Mouse (Mus musculus) lung, postnatal 0 days (tissue): Measurements from ENCODE around the gene Paqr7. TPM values are rescaled to one million over a fixed set of nuclear protein-coding genes. Genes with fewer than 3 reads are reported as not detected.
A peak's percentile ranks its signal among the peaks of the same experiment; 100 is the strongest.

ENCODE experiments used
- ATAC-seq: fragments of 200-750 bp; cut with Nextera tagmentation; 2 replicates; pipeline ENCODE4 v1.8.0; 2017; ENCODE audit warnings: moderate library complexity
- DNase-seq: peaks from one replicate; pipeline ENCODE4 v3.0.0-alpha.2; 2016; ENCODE audit warnings: low spot score
- H3K27ac ChIP-seq: fragments of 300-500 bp; sonication (generic); 2 replicates; pipeline ENCODE4 v1.5.1; 2014; ENCODE audit warnings: antibody characterized with exemption, mild to moderate bottlenecking, low read length, mixed read lengths
- H3K27me3 ChIP-seq: fragments of 300-500 bp; sonication (generic); replicated peaks from 2 replicates; pipeline ENCODE4 v1.6.1; 2014; ENCODE audit warnings: low read length, mixed read lengths; ENCODE audit not compliant: insufficient read depth
- H3K36me3 ChIP-seq: fragments of 300-500 bp; sonication (generic); 2 replicates; pipeline ENCODE4 v1.6.1; 2014; ENCODE audit warnings: low read length, mixed read lengths; ENCODE audit not compliant: insufficient read depth
- H3K4me1 ChIP-seq: fragments of 300-500 bp; sonication (generic); 2 replicates; pipeline ENCODE4 v1.6.1; 2014; ENCODE audit warnings: antibody characterized with exemption, low read depth, low read length, mixed read lengths; ENCODE audit not compliant: insufficient read depth
- H3K4me2 ChIP-seq: fragments of 300-500 bp; sonication (generic); replicated peaks from 2 replicates; pipeline ENCODE4 v1.6.1; 2014; ENCODE audit warnings: low read depth, mild to moderate bottlenecking, low read length, moderate library complexity, mixed read lengths
- H3K4me3 ChIP-seq: fragments of 300-500 bp; sonication (generic); 2 replicates; pipeline ENCODE4 v1.5.1; 2014; ENCODE audit warnings: low read depth, low read length
- H3K9ac ChIP-seq: fragments of 300-500 bp; sonication (generic); replicated peaks from 2 replicates; pipeline ENCODE4 v1.6.1; 2014; ENCODE audit warnings: low read depth, mild to moderate bottlenecking
- H3K9me3 ChIP-seq: fragments of 300-500 bp; sonication (generic); 2 replicates; pipeline ENCODE4 v1.6.1; 2016; ENCODE audit warnings: low read length, mixed read lengths
- CTCF ChIP-seq: IDR thresholded peaks from 2 replicates; pipeline ENCODE4 v1.5.1; 2016; ENCODE audit warnings: antibody characterized with exemption, mild to moderate bottlenecking
- EP300 ChIP-seq: IDR thresholded peaks from 2 replicates; pipeline ENCODE4 v1.6.1; 2016; ENCODE audit warnings: antibody characterized with exemption, mild to moderate bottlenecking, control low read depth
- WGBS: fragments of 180-500 bp; shearing (Covaris S2); extraction: QIAGEN DNeasy Blood & Tissue Kit; methylation state at CpG from one replicate; pipeline ENCODE4 v1.1.7; 2014; 5-methylcytosine and 5-hydroxymethylcytosine counted together
- polyA plus RNA-seq: library from polyadenylated mRNA; unstranded; fragments of >200 nt; fragmentation: Nextera tagmentation; extraction: Ambion mirVana; gene quantifications from 2 replicates; pipeline ENCODE4 v1.2.1, GENCODE M21; 2015

Gene Paqr7
- polyA plus RNA-seq: 27.5 and 33.0 TPM in 2 replicates

GRCm38 (mm10) chr4:134496595-134497210, at the start of gene Paqr7:
Gene Paqr7 (plus strand): TSS chr4:134496697.
- peak; percentile 80 for ATAC-seq
- Histone ChIP-seq H3K27ac (peak within 1 kb of the TSS; percentile 85), H3K9ac (peak within 1 kb of the TSS; percentile 48), H3K9me3 (no peaks in the 10 kb centered on the region), H3K36me3 (no peaks in the 10 kb centered on the region), H3K4me1 (peaks cover 17% of the 10 kb centered on the region; the same call in 1 of the 2 replicates), H3K4me3 (peak within 1 kb of the TSS; percentile 55), H3K27me3 (no peaks in the 10 kb centered on the region), H3K4me2 (peak within 1 kb of the TSS; percentile 94)
- 3% methylated on average over 34 of the region's 35 CpGs for WGBS
- DNase-seq: peak; percentile 85
- TF ChIP-seq EP300: peak; percentile 36; the same call in 1 of the 2 replicates
- TF ChIP-seq CTCF: peak; percentile 22

- Histone ChIP-seq H3K4me1 (no peaks in the 10 kb centered on the region), H3K9me3 (no peaks in the 10 kb centered on the region), H3K4me3 (no peak overlapping the region), H3K27ac (no peak overlapping the region), H3K4me2 (0 out of 2 replicates have a peak overlapping the region, but pooled peaks have one; percentile 8), H3K36me3 (no peaks in the 10 kb centered on the region), H3K27me3 (no peaks in the 10 kb centered on the region), H3K9ac (no peak overlapping the region)
- peak; percentile 62 for ATAC-seq
- 48% methylated on average over 18 of the region's 23 CpGs for WGBS
- TF ChIP-seq CTCF (no peak), EP300 (no peak)
- DNase-seq: peak; percentile 48
Measured at GRCm38 (mm10) chr4:134447966-134448365, 48.5 kb upstream of the Paqr7 start.

- DNase-seq (no peak), ATAC-seq (no peak)
- Histone ChIP-seq H3K4me3 (no peak overlapping the region), H3K36me3 (no peaks in the 10 kb centered on the region), H3K9me3 (no peaks in the 10 kb centered on the region), H3K27me3 (peaks cover 9% of the 10 kb centered on the region; the same call in 1 of the 2 replicates), H3K9ac (no peak overlapping the region), H3K4me1 (no peaks in the 10 kb centered on the region), H3K4me2 (no peak overlapping the region), H3K27ac (no peak overlapping the region)
- TF ChIP-seq EP300: no peak
- no peak for TF ChIP-seq CTCF
- WGBS: 50% methylated on average over 12 of the region's 13 CpGs
Measured at GRCm38 (mm10) chr4:134449595-134450391, 46.7 kb upstream of the Paqr7 start.

- peaks cover 9% of the 10 kb centered on the region; the same call in 1 of the 2 replicates for H3K27me3 ChIP-seq
- ATAC-seq (no peak), DNase-seq (no peak)
- no peak for TF ChIP-seq CTCF
- TF ChIP-seq EP300: no peak
- H3K27ac ChIP-seq: no peak overlapping the region
- H3K4me3 ChIP-seq: no peak overlapping the region
- 30% methylated on average over 20 of the region's 20 CpGs for WGBS
- no peaks in the 10 kb centered on the region for H3K36me3 ChIP-seq
- no peaks in the 10 kb centered on the region for H3K4me1 ChIP-seq
- 0 out of 2 replicates have a peak overlapping the region, but pooled peaks have one; percentile 14 for H3K4me2 ChIP-seq
- no peak overlapping the region for H3K9ac ChIP-seq
- H3K9me3 ChIP-seq: no peaks in the 10 kb centered on the region
Measured at GRCm38 (mm10) chr4:134450392-134451195, 45.9 kb upstream of the Paqr7 start.

GRCm38 (mm10) chr4:134451484-134451883, 45.0 kb upstream of the Paqr7 start:
- no peak for TF ChIP-seq CTCF
- no peak for TF ChIP-seq EP300
- H3K36me3 ChIP-seq: no peaks in the 10 kb centered on the region
- H3K4me1 ChIP-seq: no peaks in the 10 kb centered on the region
- 0 out of 2 replicates have a peak overlapping the region, but pooled peaks have one; percentile 14 for H3K4me2 ChIP-seq
- no peak overlapping the region for H3K9ac ChIP-seq
- peaks cover 9% of the 10 kb centered on the region; the same call in 1 of the 2 replicates for H3K27me3 ChIP-seq
- no peak overlapping the region for H3K27ac ChIP-seq
- H3K4me3 ChIP-seq: no peak overlapping the region
- DNase-seq: peak; percentile 31
- ATAC-seq: no peak
- no peaks in the 10 kb centered on the region for H3K9me3 ChIP-seq
- WGBS: 50% methylated on average over 9 of the region's 9 CpGs
